Mouse (Mus musculus): ENCODE measurements around the gene Farsa.

DNA sequence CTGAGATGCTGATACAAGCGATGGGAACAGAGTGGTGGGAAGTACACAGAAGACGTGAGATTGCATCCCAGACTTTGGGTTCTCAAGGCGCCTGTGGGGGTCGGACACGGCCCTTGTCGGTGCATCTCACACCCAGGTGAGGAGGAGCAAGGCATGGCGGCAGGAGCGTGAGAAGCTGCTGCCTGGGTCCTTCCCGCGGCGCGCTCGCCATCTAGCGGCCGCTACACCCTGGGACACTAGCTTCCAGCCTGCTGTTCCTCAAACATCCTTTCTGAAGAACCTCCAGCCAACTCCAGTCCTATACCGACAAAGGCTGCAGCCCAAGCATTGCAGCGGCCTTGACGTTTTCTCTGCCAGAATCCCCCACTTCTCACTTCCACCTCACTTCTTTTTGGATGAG is 33.1 kb upstream of the Farsa start:
- TF ChIP-seq CTCF (IDR thresholded peaks at IDR 0.05; ENCODE audit: low read depth, low read length) (peak; percentile 77), GATA1 (IDR thresholded peaks at IDR 0.05; ENCODE audit: borderline replicate concordance, low read length) (no peak)
